Mouse (Mus musculus) cerebellum, adult 2 months (tissue): Measurements from ENCODE around the gene Ube4a.

Source experiments
- CTCF ChIP-seq: fragments of 200-500 bp; IDR thresholded peaks from 2 replicates; pipeline ENCODE4 v1.5.1; 2011; ENCODE audit warnings: low read depth, mild to moderate bottlenecking, control low read depth, low read length, moderate library complexity, borderline replicate concordance; ENCODE audit not compliant: insufficient read depth
- POLR2A ChIP-seq: fragments of 200-500 bp; IDR thresholded peaks from 2 replicates; pipeline ENCODE4 v1.6.1; 2011; ENCODE audit warnings: low read length, control low read depth, borderline replicate concordance; ENCODE audit not compliant: insufficient read depth

- no peak for TF ChIP-seq CTCF
- no peak for TF ChIP-seq POLR2A
These were observed 26.9 kb upstream of the Ube4a start for GRCm38 (mm10) chr9:44992271-44992670.
